Mouse (Mus musculus) cerebellum, adult 2 months (tissue): Measurements from ENCODE around the gene Rbm6.

Experiments
- CTCF ChIP-seq: fragments of 200-500 bp; IDR thresholded peaks from 2 replicates; pipeline ENCODE4 v1.5.1; 2011; ENCODE audit warnings: low read depth, mild to moderate bottlenecking, control low read depth, low read length, moderate library complexity, borderline replicate concordance; ENCODE audit not compliant: insufficient read depth
- POLR2A ChIP-seq: fragments of 200-500 bp; IDR thresholded peaks from 2 replicates; pipeline ENCODE4 v1.6.1; 2011; ENCODE audit warnings: low read length, control low read depth, borderline replicate concordance; ENCODE audit not compliant: insufficient read depth

GRCm38 (mm10) chr9:107888267-107888850 lies 15.3 kb upstream of the Rbm6 start:
- TF ChIP-seq POLR2A: no peak
- no peak for TF ChIP-seq CTCF
